Mouse (Mus musculus): Measurements from ENCODE around the gene Dhodh. TPM values are rescaled to one million over a fixed set of nuclear protein-coding genes. Genes with fewer than 3 reads are reported as not detected.

Dhodh gene
- polyA plus RNA-seq (2014; fragmentation: Nextera tagmentation; extraction: Ambion mirVana): 40.1 and 45.9 TPM in 2 replicates

- DNase-seq (ENCODE audit: low spot score): peak; percentile 96
- Histone ChIP-seq H3K4me1 (ENCODE audit: control insufficient read depth, insufficient read depth, low read length) (peaks cover 8% of the 10 kb centered on the region; the same call in 1 of the 2 replicates), H3K4me3 (ENCODE audit: low read depth, low read length) (peak within 1 kb of the TSS; percentile 36), H3K27ac (ENCODE audit: low read depth, low read length) (peak within 1 kb of the TSS; percentile 84), H3K36me3 (ENCODE audit: control insufficient read depth, insufficient read depth, low read length) (no peaks in the 10 kb centered on the region), H3K4me2 (ENCODE audit: low read depth) (peak within 1 kb of the TSS; percentile 50), H3K9ac (ENCODE audit: low read length) (peak within 1 kb of the TSS; percentile 57), H3K27me3 (ENCODE audit: control insufficient read depth, insufficient read depth, low read length) (no peaks in the 10 kb centered on the region), H3K9me3 (ENCODE audit: control insufficient read depth, low read length) (no peaks in the 10 kb centered on the region)
- ATAC-seq (ENCODE audit: insufficient read depth, low FRiP score, low TSS enrichment): peak; percentile 99
- under 1% methylated on average over 42 of the region's 42 CpGs for WGBS
These were observed at the start of gene Dhodh for GRCm38 (mm10) chr8:109608271-109609152. TSS of gene Dhodh (minus strand) at chr8:109608673.

- no peaks in the 10 kb centered on the region for H3K27me3 ChIP-seq (ENCODE audit: control insufficient read depth, insufficient read depth, low read length)
- 84% methylated on average over 3 of the region's 3 CpGs for WGBS
- no peak for ATAC-seq (ENCODE audit: insufficient read depth, low FRiP score, low TSS enrichment)
These were observed 48.4 kb upstream of the Dhodh start for GRCm38 (mm10) chr8:109656860-109657259.

GRCm38 (mm10) chr8:109650801-109651200 lies 42.3 kb upstream of the Dhodh start:
- Histone ChIP-seq H3K4me3 (ENCODE audit: low read depth, low read length) (no peak overlapping the region), H3K9me3 (ENCODE audit: control insufficient read depth, low read length) (no peaks in the 10 kb centered on the region), H3K4me2 (ENCODE audit: low read depth) (no peak overlapping the region), H3K27me3 (ENCODE audit: control insufficient read depth, insufficient read depth, low read length) (no peaks in the 10 kb centered on the region), H3K4me1 (ENCODE audit: control insufficient read depth, insufficient read depth, low read length) (no peaks in the 10 kb centered on the region), H3K36me3 (ENCODE audit: control insufficient read depth, insufficient read depth, low read length) (no peaks in the 10 kb centered on the region), H3K9ac (ENCODE audit: low read length) (no peak overlapping the region), H3K27ac (ENCODE audit: low read depth, low read length) (no peak overlapping the region)
- DNase-seq (ENCODE audit: low spot score) (no peak), ATAC-seq (ENCODE audit: insufficient read depth, low FRiP score, low TSS enrichment) (no peak)
- WGBS: 81% methylated on average over 10 of the region's 10 CpGs

More at GRCm38 (mm10) chr8:109656860-109657259, 48.4 kb upstream of the Dhodh start:
- no peak for DNase-seq (ENCODE audit: low spot score)
- H3K36me3 ChIP-seq (ENCODE audit: control insufficient read depth, insufficient read depth, low read length): no peaks in the 10 kb centered on the region
- H3K9me3 ChIP-seq (ENCODE audit: control insufficient read depth, low read length): no peaks in the 10 kb centered on the region
- H3K4me3 ChIP-seq (ENCODE audit: low read depth, low read length): no peak overlapping the region
- H3K4me2 ChIP-seq (ENCODE audit: low read depth): no peak overlapping the region
- no peaks in the 10 kb centered on the region for H3K4me1 ChIP-seq (ENCODE audit: control insufficient read depth, insufficient read depth, low read length)
- H3K9ac ChIP-seq (ENCODE audit: low read length): no peak overlapping the region
- no peak overlapping the region for H3K27ac ChIP-seq (ENCODE audit: low read depth, low read length)

GRCm38 (mm10) chr8:109648469-109648868 lies 40.0 kb upstream of the Dhodh start:
- 82% methylated on average over 7 of the region's 7 CpGs for WGBS
- no peak overlapping the region for H3K9ac ChIP-seq (ENCODE audit: low read length)
- H3K4me3 ChIP-seq (ENCODE audit: low read depth, low read length): no peak overlapping the region
- H3K36me3 ChIP-seq (ENCODE audit: control insufficient read depth, insufficient read depth, low read length): no peaks in the 10 kb centered on the region
- no peaks in the 10 kb centered on the region for H3K9me3 ChIP-seq (ENCODE audit: control insufficient read depth, low read length)
- no peak overlapping the region for H3K27ac ChIP-seq (ENCODE audit: low read depth, low read length)
- no peak for ATAC-seq (ENCODE audit: insufficient read depth, low FRiP score, low TSS enrichment)
- no peak for DNase-seq (ENCODE audit: low spot score)
- H3K27me3 ChIP-seq (ENCODE audit: control insufficient read depth, insufficient read depth, low read length): no peaks in the 10 kb centered on the region
- no peak overlapping the region for H3K4me2 ChIP-seq (ENCODE audit: low read depth)
- H3K4me1 ChIP-seq (ENCODE audit: control insufficient read depth, insufficient read depth, low read length): no peaks in the 10 kb centered on the region

- no peaks in the 10 kb centered on the region for H3K36me3 ChIP-seq (ENCODE audit: control insufficient read depth, insufficient read depth, low read length)
- no peak for ATAC-seq (ENCODE audit: insufficient read depth, low FRiP score, low TSS enrichment)
- H3K4me1 ChIP-seq (ENCODE audit: control insufficient read depth, insufficient read depth, low read length): no peaks in the 10 kb centered on the region
- 78% methylated on average over 11 of the region's 11 CpGs for WGBS
- no peak overlapping the region for H3K27ac ChIP-seq (ENCODE audit: low read depth, low read length)
- DNase-seq (ENCODE audit: low spot score): no peak
- H3K9me3 ChIP-seq (ENCODE audit: control insufficient read depth, low read length): no peaks in the 10 kb centered on the region
- no peak overlapping the region for H3K4me3 ChIP-seq (ENCODE audit: low read depth, low read length)
- H3K27me3 ChIP-seq (ENCODE audit: control insufficient read depth, insufficient read depth, low read length): no peaks in the 10 kb centered on the region
- H3K9ac ChIP-seq (ENCODE audit: low read length): no peak overlapping the region
- H3K4me2 ChIP-seq (ENCODE audit: low read depth): no peak overlapping the region
These were observed 38.9 kb upstream of the Dhodh start for GRCm38 (mm10) chr8:109647331-109647730.

- Histone ChIP-seq H3K36me3 (ENCODE audit: control insufficient read depth, insufficient read depth, low read length) (no peaks in the 10 kb centered on the region), H3K27ac (ENCODE audit: low read depth, low read length) (no peak overlapping the region), H3K4me2 (ENCODE audit: low read depth) (no peak overlapping the region), H3K4me3 (ENCODE audit: low read depth, low read length) (no peak overlapping the region), H3K27me3 (ENCODE audit: control insufficient read depth, insufficient read depth, low read length) (no peaks in the 10 kb centered on the region), H3K9me3 (ENCODE audit: control insufficient read depth, low read length) (no peaks in the 10 kb centered on the region), H3K9ac (ENCODE audit: low read length) (no peak overlapping the region), H3K4me1 (ENCODE audit: control insufficient read depth, insufficient read depth, low read length) (no peaks in the 10 kb centered on the region)
- ATAC-seq (ENCODE audit: insufficient read depth, low FRiP score, low TSS enrichment) (no peak), DNase-seq (ENCODE audit: low spot score) (no peak)
- 77% methylated on average over 5 of the region's 5 CpGs for WGBS
These were observed 32.8 kb upstream of the Dhodh start for GRCm38 (mm10) chr8:109641236-109641635.

- DNase-seq (ENCODE audit: low spot score): no peak
- no peaks in the 10 kb centered on the region for H3K4me1 ChIP-seq (ENCODE audit: control insufficient read depth, insufficient read depth, low read length)
- no peak overlapping the region for H3K4me3 ChIP-seq (ENCODE audit: low read depth, low read length)
- H3K4me2 ChIP-seq (ENCODE audit: low read depth): no peak overlapping the region
- H3K27ac ChIP-seq (ENCODE audit: low read depth, low read length): no peak overlapping the region
- no peak overlapping the region for H3K9ac ChIP-seq (ENCODE audit: low read length)
- H3K9me3 ChIP-seq (ENCODE audit: control insufficient read depth, low read length): no peaks in the 10 kb centered on the region
- no peak for ATAC-seq (ENCODE audit: insufficient read depth, low FRiP score, low TSS enrichment)
- no peaks in the 10 kb centered on the region for H3K36me3 ChIP-seq (ENCODE audit: control insufficient read depth, insufficient read depth, low read length)
- H3K27me3 ChIP-seq (ENCODE audit: control insufficient read depth, insufficient read depth, low read length): no peaks in the 10 kb centered on the region
- WGBS: 65% methylated on average over 7 of the region's 7 CpGs
These were observed 31.9 kb upstream of the Dhodh start for GRCm38 (mm10) chr8:109640410-109640809.

- ATAC-seq (ENCODE audit: insufficient read depth, low FRiP score, low TSS enrichment): no peak
These were observed 30.4 kb upstream of the Dhodh start for GRCm38 (mm10) chr8:109638851-109639250.

GRCm38 (mm10) chr8:109635146-109635545 lies 26.7 kb upstream of the Dhodh start:
- no peak for ATAC-seq (ENCODE audit: insufficient read depth, low FRiP score, low TSS enrichment)
- Histone ChIP-seq H3K4me3 (ENCODE audit: low read depth, low read length) (no peak overlapping the region), H3K27me3 (ENCODE audit: control insufficient read depth, insufficient read depth, low read length) (no peaks in the 10 kb centered on the region), H3K4me2 (ENCODE audit: low read depth) (no peak overlapping the region), H3K9me3 (ENCODE audit: control insufficient read depth, low read length) (no peaks in the 10 kb centered on the region), H3K9ac (ENCODE audit: low read length) (no peak overlapping the region), H3K36me3 (ENCODE audit: control insufficient read depth, insufficient read depth, low read length) (no peaks in the 10 kb centered on the region), H3K27ac (ENCODE audit: low read depth, low read length) (no peak overlapping the region), H3K4me1 (ENCODE audit: control insufficient read depth, insufficient read depth, low read length) (no peaks in the 10 kb centered on the region)
- 91% methylated on average over 8 of the region's 8 CpGs for WGBS
- DNase-seq (ENCODE audit: low spot score): no peak

More at GRCm38 (mm10) chr8:109638851-109639250, 30.4 kb upstream of the Dhodh start:
- Histone ChIP-seq H3K36me3 (ENCODE audit: control insufficient read depth, insufficient read depth, low read length) (no peaks in the 10 kb centered on the region), H3K4me1 (ENCODE audit: control insufficient read depth, insufficient read depth, low read length) (no peaks in the 10 kb centered on the region), H3K4me2 (ENCODE audit: low read depth) (no peak overlapping the region), H3K9ac (ENCODE audit: low read length) (no peak overlapping the region), H3K4me3 (ENCODE audit: low read depth, low read length) (no peak overlapping the region), H3K27me3 (ENCODE audit: control insufficient read depth, insufficient read depth, low read length) (no peaks in the 10 kb centered on the region), H3K9me3 (ENCODE audit: control insufficient read depth, low read length) (no peaks in the 10 kb centered on the region), H3K27ac (ENCODE audit: low read depth, low read length) (no peak overlapping the region)
- DNase-seq (ENCODE audit: low spot score): no peak
- WGBS: 68% methylated on average over 5 of the region's 5 CpGs

Data from neural tube, embryonic 11.5 days (tissue).